Mouse (Mus musculus): Measurements from ENCODE around the gene Rad9b. TPM values are rescaled to one million over a fixed set of nuclear protein-coding genes. Genes with fewer than 3 reads are reported as not detected.

Gene Rad9b
- polyA plus RNA-seq, 1 experiment from 2014 or later, result 6.4 TPM

DNA sequence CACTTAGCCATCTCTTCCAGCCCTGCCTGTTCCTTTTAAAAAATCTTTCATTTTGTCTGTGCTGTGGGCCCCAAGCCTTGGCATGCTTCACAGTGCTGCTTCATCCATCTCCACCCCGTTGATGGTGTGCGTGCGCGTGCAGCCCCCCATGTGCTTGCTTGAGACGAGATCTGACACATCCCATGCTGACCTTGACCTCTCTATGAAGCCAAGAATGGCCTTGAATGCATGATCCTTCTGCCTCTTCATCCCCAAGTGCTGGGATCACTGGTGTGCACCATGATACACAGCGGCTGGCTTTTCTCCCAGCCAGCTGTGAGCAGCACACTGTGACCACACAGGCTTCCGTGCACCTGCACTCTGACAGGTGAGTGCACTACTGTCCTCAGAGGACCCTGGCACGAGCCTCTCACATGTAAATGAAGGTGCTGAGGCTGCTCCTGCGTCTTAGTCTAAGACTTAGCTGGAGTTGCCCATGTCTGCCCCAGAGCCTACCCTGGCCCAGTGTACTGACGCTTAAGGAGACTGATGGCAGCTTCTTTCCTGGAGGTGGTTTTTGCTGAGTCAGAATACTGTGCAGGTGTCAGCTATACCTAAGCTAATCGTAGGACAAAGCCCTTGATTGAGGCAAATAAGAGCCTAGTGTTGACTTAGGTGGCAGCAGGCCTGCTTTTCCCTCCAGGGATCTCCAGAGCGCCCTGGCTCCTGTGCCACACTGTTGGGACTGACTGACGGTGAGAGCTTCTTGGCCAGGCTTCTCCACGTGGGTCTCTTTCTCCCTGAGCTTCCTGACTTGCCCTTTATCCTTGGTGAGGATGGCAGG, 58.7 kb downstream of the Rad9b start:
- no peaks in the 10 kb centered on the region for H3K27me3 ChIP-seq (ENCODE audit: control insufficient read depth, insufficient read depth, low read length)
- no peak overlapping the region for H3K4me2 ChIP-seq (ENCODE audit: low read length)
- H3K4me3 ChIP-seq (ENCODE audit: control insufficient read depth in 1 of 2, insufficient read depth in 1 of 2, low read depth in 1 of 2, low read length in 2 of 2), result no peak overlapping the region
- ATAC-seq (ENCODE audit: insufficient number of reproducible peaks, insufficient read depth, low FRiP score, low read depth), result no peak
- no peaks in the 10 kb centered on the region for H3K9me3 ChIP-seq (ENCODE audit: control insufficient read depth, low read length)
- no peak overlapping the region for H3K9ac ChIP-seq (ENCODE audit: low read length)
- WGBS, result 80% methylated on average over 14 of the region's 14 CpGs
- peaks cover 26 to 46% of the 10 kb centered on the region in 2 experiments for H3K4me1 ChIP-seq (ENCODE audit: control insufficient read depth in 2 of 2, insufficient read depth in 2 of 2, low read length in 2 of 2)
- no peak overlapping the region for H3K27ac ChIP-seq (replicated peaks in 1 of 2; ENCODE audit: control insufficient read depth in 1 of 2, insufficient read depth in 1 of 2, low read depth in 2 of 2, low read length in 2 of 2)
- peaks cover 4% of the 10 kb centered on the region; the same call in 1 of the 2 replicates for H3K36me3 ChIP-seq (ENCODE audit: control insufficient read depth, insufficient read depth, low read length)

DNA sequence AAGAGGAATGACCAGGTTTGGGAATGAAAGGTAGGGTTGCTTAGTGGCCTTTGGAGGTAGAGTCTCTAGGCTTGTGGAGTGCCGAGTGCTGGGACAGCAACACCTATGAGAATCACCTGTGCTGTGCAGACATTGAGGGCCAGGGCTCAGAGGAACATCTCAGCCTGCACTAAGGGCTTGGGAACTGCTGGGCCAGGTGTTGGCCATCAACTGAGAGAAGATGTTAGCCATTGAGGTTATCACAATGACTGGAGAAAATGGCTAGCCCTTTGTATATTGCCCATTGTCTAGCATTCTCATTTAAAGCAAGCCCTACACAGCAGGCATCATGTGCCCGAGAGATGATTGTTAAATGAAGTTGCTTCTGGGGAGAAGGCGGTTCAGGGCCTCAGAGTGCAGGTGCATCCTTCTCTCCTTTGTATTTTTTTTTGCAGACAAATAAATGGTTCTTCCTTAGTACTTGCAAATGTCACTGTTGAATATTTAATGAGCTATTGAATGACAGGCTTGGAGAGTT, 59.8 kb downstream of the Rad9b start:
- Histone ChIP-seq H3K27me3 (ENCODE audit: control insufficient read depth, insufficient read depth, low read length) (no peaks in the 10 kb centered on the region), H3K36me3 (ENCODE audit: control insufficient read depth, insufficient read depth, low read length) (peaks cover 4% of the 10 kb centered on the region; the same call in 1 of the 2 replicates), H3K4me2 (ENCODE audit: low read length) (no peak overlapping the region), H3K4me1 (ENCODE audit: control insufficient read depth in 2 of 2, insufficient read depth in 2 of 2, low read length in 2 of 2) (peaks cover 26 to 42% of the 10 kb centered on the region in 2 experiments), H3K9me3 (ENCODE audit: control insufficient read depth, low read length) (no peaks in the 10 kb centered on the region), H3K9ac (ENCODE audit: low read length) (0 out of 2 replicates have a peak overlapping the region, but pooled peaks have one; percentile 28), H3K27ac (replicated peaks in 1 of 2; ENCODE audit: control insufficient read depth in 1 of 2, insufficient read depth in 1 of 2, low read depth in 2 of 2, low read length in 2 of 2) (0 out of 4 replicates have a peak overlapping the region, but pooled peaks of 1 of the 2 experiments have one; percentile 12), H3K4me3 (ENCODE audit: control insufficient read depth in 1 of 2, insufficient read depth in 1 of 2, low read depth in 1 of 2, low read length in 2 of 2) (no peak overlapping the region)
- ATAC-seq (ENCODE audit: insufficient number of reproducible peaks, insufficient read depth, low FRiP score, low read depth), result no peak
- WGBS, result 90% methylated on average over 3 of the region's 3 CpGs

DNA sequence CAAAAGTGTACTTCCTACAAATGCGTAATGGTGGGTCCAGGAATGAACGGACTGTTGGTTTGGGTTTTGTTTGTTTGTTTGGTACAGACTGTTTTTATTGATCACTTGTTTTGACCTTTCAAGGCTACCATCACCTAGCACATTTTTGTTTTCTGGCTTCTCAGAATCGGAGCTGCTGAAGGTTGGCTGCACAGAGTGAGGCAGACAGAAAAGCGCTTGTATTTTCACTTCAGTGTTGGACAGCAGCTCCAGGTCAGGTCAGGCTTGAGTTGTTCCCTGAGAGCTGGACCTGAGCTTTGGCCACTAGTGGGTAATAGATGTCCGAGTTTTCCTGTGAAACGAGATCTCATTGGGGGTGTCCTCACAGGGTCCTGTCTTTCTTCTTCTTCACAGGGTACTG, 60.9 kb downstream of the Rad9b start:
- H3K27me3 ChIP-seq (ENCODE audit: control insufficient read depth, insufficient read depth, low read length), result no peaks in the 10 kb centered on the region
- peak overlapping the region; percentile 24 for H3K4me2 ChIP-seq (ENCODE audit: low read length)
- peaks cover 9% of the 10 kb centered on the region for H3K36me3 ChIP-seq (ENCODE audit: control insufficient read depth, insufficient read depth, low read length)
- no peaks in the 10 kb centered on the region for H3K9me3 ChIP-seq (ENCODE audit: control insufficient read depth, low read length)
- WGBS, result 43% methylated on average over 6 of the region's 6 CpGs
- H3K4me1 ChIP-seq (ENCODE audit: control insufficient read depth in 2 of 2, insufficient read depth in 2 of 2, low read length in 2 of 2), result peaks cover 26 to 45% of the 10 kb centered on the region in 2 experiments
- no peak overlapping the region for H3K27ac ChIP-seq (replicated peaks in 1 of 2; ENCODE audit: control insufficient read depth in 1 of 2, insufficient read depth in 1 of 2, low read depth in 2 of 2, low read length in 2 of 2)
- H3K9ac ChIP-seq (ENCODE audit: low read length), result no peak overlapping the region
- no peak for ATAC-seq (ENCODE audit: insufficient number of reproducible peaks, insufficient read depth, low FRiP score, low read depth)
- no peak overlapping the region for H3K4me3 ChIP-seq (ENCODE audit: control insufficient read depth in 1 of 2, insufficient read depth in 1 of 2, low read depth in 1 of 2, low read length in 2 of 2)

DNA sequence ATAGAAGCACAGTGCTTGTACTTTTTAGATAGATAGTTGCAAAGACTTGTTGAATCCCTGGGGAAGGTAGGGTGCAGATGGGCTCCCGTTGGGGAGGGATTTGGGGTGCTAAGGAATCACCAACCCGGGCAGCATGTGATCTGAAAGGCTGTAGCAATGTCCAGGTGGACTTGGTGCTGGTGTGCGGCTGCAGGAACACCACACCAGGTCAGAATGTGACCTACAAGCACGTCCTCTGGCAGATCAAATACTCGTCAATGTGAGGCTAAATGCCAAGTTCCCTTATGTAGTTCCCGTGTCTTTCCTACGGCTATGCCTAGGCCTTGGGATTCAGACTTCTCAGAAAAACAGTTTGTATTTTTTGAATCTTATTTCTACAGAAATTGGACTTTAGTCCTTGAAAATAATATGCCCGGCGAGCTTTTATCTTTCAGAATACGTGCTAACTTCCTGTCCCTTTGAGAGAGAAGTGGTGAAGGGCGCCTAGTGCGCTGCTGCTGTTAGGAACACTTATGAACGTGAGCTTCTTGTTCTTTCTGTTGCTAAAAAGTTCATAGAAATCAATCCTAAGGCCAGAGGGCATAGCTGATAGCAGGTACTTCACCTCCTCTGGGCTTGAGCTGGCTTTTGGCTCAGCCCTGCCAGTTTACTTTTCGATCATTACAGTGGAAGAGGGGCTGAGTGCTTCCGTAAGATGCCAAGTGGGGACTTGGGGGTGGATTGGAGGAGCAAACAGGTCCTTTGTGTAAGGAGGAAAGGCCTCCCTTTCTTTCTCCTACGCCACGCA, 62.3 kb downstream of the Rad9b start:
- Histone ChIP-seq H3K36me3 (ENCODE audit: control insufficient read depth, insufficient read depth, low read length) (peaks cover 17% of the 10 kb centered on the region), H3K4me3 (ENCODE audit: control insufficient read depth in 1 of 2, insufficient read depth in 1 of 2, low read depth in 1 of 2, low read length in 2 of 2) (no peak overlapping the region), H3K27me3 (ENCODE audit: control insufficient read depth, insufficient read depth, low read length) (no peaks in the 10 kb centered on the region), H3K4me1 (ENCODE audit: control insufficient read depth in 2 of 2, insufficient read depth in 2 of 2, low read length in 2 of 2) (peaks cover 26 to 54% of the 10 kb centered on the region in 2 experiments), H3K4me2 (ENCODE audit: low read length) (0 out of 2 replicates have a peak overlapping the region, but pooled peaks have one; percentile 6), H3K9me3 (ENCODE audit: control insufficient read depth, low read length) (no peaks in the 10 kb centered on the region), H3K27ac (replicated peaks in 1 of 2; ENCODE audit: control insufficient read depth in 1 of 2, insufficient read depth in 1 of 2, low read depth in 2 of 2, low read length in 2 of 2) (0 out of 4 replicates have a peak overlapping the region, but pooled peaks of 1 of the 2 experiments have one; percentile 29), H3K9ac (ENCODE audit: low read length) (peak overlapping the region; percentile 38; the same call in 1 of the 2 replicates)
- 53% methylated on average over 17 of the region's 17 CpGs for WGBS
- ATAC-seq (ENCODE audit: insufficient number of reproducible peaks, insufficient read depth, low FRiP score, low read depth), result no peak

DNA sequence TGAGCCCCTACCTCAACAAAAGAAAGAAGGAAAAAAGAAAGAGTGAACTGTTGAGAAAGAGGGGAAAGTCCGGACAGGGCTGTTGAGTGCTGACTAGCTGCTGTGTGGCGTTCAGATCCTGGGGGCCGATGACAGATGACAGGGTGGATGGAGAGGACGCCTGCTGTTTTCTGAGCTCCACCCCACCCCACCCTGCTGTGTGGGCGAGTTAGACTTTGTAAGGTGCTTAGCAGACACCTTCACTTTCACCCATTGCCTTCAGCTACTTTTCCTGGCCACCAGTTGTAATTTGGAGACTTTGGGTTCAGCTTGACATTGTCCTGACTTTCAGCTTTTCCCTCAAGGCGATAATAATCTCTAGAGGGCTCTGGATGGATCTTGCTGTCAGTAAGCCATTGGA, 62.9 kb downstream of the Rad9b start:
- WGBS, result 33% methylated on average over 6 of the region's 6 CpGs
- peaks cover 17% of the 10 kb centered on the region for H3K36me3 ChIP-seq (ENCODE audit: control insufficient read depth, insufficient read depth, low read length)
- peaks cover 28 to 57% of the 10 kb centered on the region in 2 experiments for H3K4me1 ChIP-seq (ENCODE audit: control insufficient read depth in 2 of 2, insufficient read depth in 2 of 2, low read length in 2 of 2)
- 0 out of 2 replicates have a peak overlapping the region, but pooled peaks have one; percentile 6 for H3K4me2 ChIP-seq (ENCODE audit: low read length)
- no peak overlapping the region for H3K4me3 ChIP-seq (ENCODE audit: control insufficient read depth in 1 of 2, insufficient read depth in 1 of 2, low read depth in 1 of 2, low read length in 2 of 2)
- no peaks in the 10 kb centered on the region for H3K9me3 ChIP-seq (ENCODE audit: control insufficient read depth, low read length)
- H3K9ac ChIP-seq (ENCODE audit: low read length), result peak overlapping the region; percentile 38; the same call in 1 of the 2 replicates
- H3K27me3 ChIP-seq (ENCODE audit: control insufficient read depth, insufficient read depth, low read length), result no peaks in the 10 kb centered on the region
- no peak for ATAC-seq (ENCODE audit: insufficient number of reproducible peaks, insufficient read depth, low FRiP score, low read depth)
- 0 out of 4 replicates have a peak overlapping the region, but pooled peaks of 1 of the 2 experiments have one; percentile 29 for H3K27ac ChIP-seq (replicated peaks in 1 of 2; ENCODE audit: control insufficient read depth in 1 of 2, insufficient read depth in 1 of 2, low read depth in 2 of 2, low read length in 2 of 2)

DNA sequence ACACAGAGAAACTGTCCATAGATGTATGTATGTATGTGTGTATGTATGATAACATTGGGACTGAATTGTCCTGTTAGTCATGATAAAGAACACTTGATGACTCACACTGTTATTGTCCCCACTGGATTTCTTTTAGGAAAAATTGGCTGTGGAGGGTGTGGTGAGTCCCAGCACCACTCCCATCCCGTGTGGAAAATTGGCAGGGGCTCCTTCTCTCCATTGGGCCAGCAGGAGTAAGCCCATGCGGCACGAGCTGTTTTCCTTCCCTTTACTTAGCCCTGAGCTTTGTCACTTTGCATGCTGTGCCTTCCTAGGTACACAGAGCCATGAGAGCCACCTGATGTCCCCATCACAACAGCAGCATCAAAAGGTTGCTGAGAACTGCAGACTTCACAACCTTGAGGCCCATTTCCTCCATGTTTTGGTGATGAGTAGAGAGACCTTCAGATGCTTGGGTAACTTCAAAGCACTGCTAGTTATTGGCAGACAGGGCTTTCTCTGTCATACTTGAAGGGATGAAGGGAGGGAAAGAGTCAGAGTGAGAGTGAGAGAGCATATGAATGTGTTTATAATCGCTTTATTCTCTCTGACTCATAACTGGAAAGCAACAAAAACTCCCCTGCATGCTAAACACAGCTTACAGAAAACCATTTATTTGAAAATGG, 65.8 kb downstream of the Rad9b start:
- WGBS, result 73% methylated on average over 4 of the region's 4 CpGs
- Histone ChIP-seq H3K4me2 (ENCODE audit: low read length) (no peak overlapping the region), H3K4me3 (ENCODE audit: control insufficient read depth in 1 of 2, insufficient read depth in 1 of 2, low read depth in 1 of 2, low read length in 2 of 2) (no peak overlapping the region), H3K36me3 (ENCODE audit: control insufficient read depth, insufficient read depth, low read length) (peaks cover 13% of the 10 kb centered on the region), H3K4me1 (ENCODE audit: control insufficient read depth in 2 of 2, insufficient read depth in 2 of 2, low read length in 2 of 2) (peaks cover 19 to 49% of the 10 kb centered on the region in 2 experiments), H3K9me3 (ENCODE audit: control insufficient read depth, low read length) (no peaks in the 10 kb centered on the region), H3K27me3 (ENCODE audit: control insufficient read depth, insufficient read depth, low read length) (no peaks in the 10 kb centered on the region), H3K9ac (ENCODE audit: low read length) (no peak overlapping the region), H3K27ac (replicated peaks in 1 of 2; ENCODE audit: control insufficient read depth in 1 of 2, insufficient read depth in 1 of 2, low read depth in 2 of 2, low read length in 2 of 2) (no peak overlapping the region)
- ATAC-seq (ENCODE audit: insufficient number of reproducible peaks, insufficient read depth, low FRiP score, low read depth), result no peak

DNA sequence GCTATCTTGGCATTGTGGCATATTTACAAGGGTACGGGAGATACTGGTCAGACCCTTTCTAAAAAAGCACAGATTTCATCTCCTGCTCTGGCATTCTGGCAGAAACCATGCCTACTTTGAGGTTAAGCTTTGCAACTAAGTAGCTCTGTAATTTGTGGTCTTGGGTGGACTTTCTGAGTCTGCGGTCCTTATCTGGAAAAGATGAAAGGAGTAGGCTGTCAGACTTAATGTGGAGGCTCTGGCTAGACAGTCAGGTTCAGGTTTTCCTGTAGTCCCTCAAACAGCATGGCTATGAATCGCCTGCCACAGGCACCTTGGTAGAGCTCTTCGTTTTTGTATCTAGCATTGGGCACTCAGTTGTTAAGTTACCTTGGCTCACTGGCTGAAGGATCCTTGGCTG, 67.0 kb downstream of the Rad9b start:
- Histone ChIP-seq H3K9ac (ENCODE audit: low read length) (no peak overlapping the region), H3K36me3 (ENCODE audit: control insufficient read depth, insufficient read depth, low read length) (peaks cover 13% of the 10 kb centered on the region), H3K27me3 (ENCODE audit: control insufficient read depth, insufficient read depth, low read length) (no peaks in the 10 kb centered on the region), H3K9me3 (ENCODE audit: control insufficient read depth, low read length) (no peaks in the 10 kb centered on the region), H3K4me1 (ENCODE audit: control insufficient read depth in 2 of 2, insufficient read depth in 2 of 2, low read length in 2 of 2) (peaks cover 9 to 37% of the 10 kb centered on the region in 2 experiments), H3K4me3 (ENCODE audit: control insufficient read depth in 1 of 2, insufficient read depth in 1 of 2, low read depth in 1 of 2, low read length in 2 of 2) (no peak overlapping the region), H3K4me2 (ENCODE audit: low read length) (no peak overlapping the region), H3K27ac (replicated peaks in 1 of 2; ENCODE audit: control insufficient read depth in 1 of 2, insufficient read depth in 1 of 2, low read depth in 2 of 2, low read length in 2 of 2) (no peak overlapping the region)
- ATAC-seq (ENCODE audit: insufficient number of reproducible peaks, insufficient read depth, low FRiP score, low read depth), result no peak
- WGBS, result 75% methylated on average over 4 of the region's 4 CpGs

Measured in heart, embryonic 14.5 days (tissue).